Mouse (Mus musculus) limb, embryonic 15.5 days (tissue): Measurements from ENCODE around the gene Casp2. TPM values are rescaled to one million over a fixed set of nuclear protein-coding genes. Genes with fewer than 3 reads are reported as not detected.

Experiments
- ATAC-seq: fragments of 200-750 bp; cut with Nextera tagmentation; 2 replicates; pipeline ENCODE4 v1.8.0; 2017; ENCODE audit warnings: low read depth, moderate TSS enrichment; ENCODE audit not compliant: insufficient number of reproducible peaks, low FRiP score, low TSS enrichment
- H3K27ac ChIP-seq: fragments of 300-500 bp; sonication (generic); 2 replicates; pipeline ENCODE4 v1.5.1; 2015; ENCODE audit warnings: moderate library complexity, mild to moderate bottlenecking, inconsistent platforms
- H3K27me3 ChIP-seq: fragments of 300-500 bp; sonication (generic); 2 replicates; pipeline ENCODE4 v1.6.1; 2015; ENCODE audit warnings: inconsistent platforms
- H3K36me3 ChIP-seq: fragments of 300-500 bp; sonication (generic); 2 replicates; pipeline ENCODE4 v1.6.1; 2015; ENCODE audit warnings: inconsistent platforms
- H3K4me1 ChIP-seq: fragments of 300-500 bp; sonication (generic); 2 replicates; pipeline ENCODE4 v1.6.1; 2015; ENCODE audit warnings: inconsistent platforms
- H3K4me2 ChIP-seq: fragments of 300-500 bp; sonication (generic); 2 replicates; pipeline ENCODE4 v1.6.1; 2015; ENCODE audit warnings: mild to moderate bottlenecking, inconsistent platforms
- H3K4me3 ChIP-seq: fragments of 300-500 bp; sonication (generic); 2 replicates; pipeline ENCODE4 v1.5.1; 2015; ENCODE audit warnings: mild to moderate bottlenecking, inconsistent platforms
- H3K9ac ChIP-seq: fragments of 300-500 bp; sonication (generic); 2 replicates; pipeline ENCODE4 v1.6.1; 2015; ENCODE audit warnings: inconsistent platforms
- H3K9me3 ChIP-seq: fragments of 300-500 bp; sonication (generic); 2 replicates; pipeline ENCODE4 v1.6.1; 2016; ENCODE audit warnings: inconsistent platforms
- WGBS: fragments of 180-500 bp; shearing (Covaris S2); methylation state at CpG from one replicate; pipeline ENCODE4 v1.1.7; 2015; 5-methylcytosine and 5-hydroxymethylcytosine counted together
- polyA plus RNA-seq: library from polyadenylated mRNA; unstranded; fragments of >200 nt; fragmentation: Nextera tagmentation; extraction: Ambion mirVana; gene quantifications from 2 replicates; pipeline ENCODE4 v1.2.1, GENCODE M21; 2015

Gene Casp2
- polyA plus RNA-seq, 1 experiment from 2014 or later = 51.2 TPM

GRCm38 (mm10) chr6:42287562-42287961 lies 22.8 kb downstream of the Casp2 start:
- Histone ChIP-seq H3K36me3 (peaks cover 11% of the 10 kb centered on the region), H3K4me3 (no peak overlapping the region), H3K9ac (no peak overlapping the region), H3K4me2 (no peak overlapping the region), H3K9me3 (no peaks in the 10 kb centered on the region), H3K27ac (no peak overlapping the region), H3K4me1 (no peaks in the 10 kb centered on the region), H3K27me3 (no peaks in the 10 kb centered on the region)
- no peak for ATAC-seq

DNA sequence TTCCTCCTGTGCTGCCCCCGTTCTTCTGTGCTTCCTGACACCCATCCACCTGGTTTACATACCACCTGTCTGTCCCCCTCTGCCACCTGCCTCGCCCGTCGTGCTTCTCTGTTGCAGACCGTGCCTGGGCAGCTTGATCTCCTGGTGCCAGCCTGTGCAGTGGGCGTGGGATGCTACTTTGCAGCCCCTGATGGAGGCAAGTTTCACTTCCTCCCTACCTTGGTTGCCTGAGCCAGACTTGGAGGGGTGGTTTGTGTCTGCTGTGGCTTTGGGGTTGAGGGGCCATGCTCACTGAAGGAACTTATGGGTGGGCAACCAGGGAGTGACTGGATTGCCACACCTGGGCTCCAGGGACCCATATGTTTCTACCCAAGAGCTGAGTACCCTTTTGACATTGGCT lies 28.5 kb downstream of the Casp2 start:
- WGBS = 85% methylated on average over 6 of the region's 6 CpGs
- H3K27ac ChIP-seq = no peak overlapping the region
- no peak overlapping the region for H3K4me3 ChIP-seq
- no peaks in the 10 kb centered on the region for H3K4me1 ChIP-seq
- no peaks in the 10 kb centered on the region for H3K36me3 ChIP-seq
- H3K4me2 ChIP-seq = no peak overlapping the region
- no peak for ATAC-seq
- H3K27me3 ChIP-seq = no peaks in the 10 kb centered on the region
- H3K9ac ChIP-seq = no peak overlapping the region
- no peaks in the 10 kb centered on the region for H3K9me3 ChIP-seq

DNA sequence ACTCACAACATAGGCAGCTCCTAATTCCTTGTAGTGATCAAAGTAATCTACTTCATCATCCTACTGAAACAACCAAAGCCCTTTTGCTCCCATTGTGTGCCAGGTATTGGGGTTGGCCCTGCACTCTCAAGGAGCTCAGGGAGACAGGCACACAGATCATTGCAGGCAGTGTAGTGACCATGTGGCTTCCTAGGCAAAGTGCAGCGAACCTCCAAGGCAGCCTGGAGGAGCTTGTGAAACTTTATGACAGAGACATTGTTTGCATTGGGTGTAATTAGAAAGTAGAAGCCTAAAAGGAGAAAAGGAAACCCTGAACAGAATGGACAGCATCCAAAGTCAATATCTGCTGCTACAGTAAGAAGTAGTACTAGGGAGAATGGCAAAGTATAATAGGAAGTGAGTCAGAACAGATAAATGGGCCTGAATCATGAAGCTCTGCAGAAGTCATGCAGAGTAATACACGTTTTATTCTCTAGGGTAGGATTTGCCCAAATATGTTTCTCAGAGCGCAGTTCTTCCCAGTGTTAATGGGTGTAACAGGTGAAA lies 30.8 kb downstream of the Casp2 start:
- no peak overlapping the region for H3K9ac ChIP-seq
- no peaks in the 10 kb centered on the region for H3K4me1 ChIP-seq
- 56% methylated on average over 3 of the region's 3 CpGs for WGBS
- no peaks in the 10 kb centered on the region for H3K36me3 ChIP-seq
- H3K9me3 ChIP-seq = no peaks in the 10 kb centered on the region
- no peaks in the 10 kb centered on the region for H3K27me3 ChIP-seq
- H3K4me2 ChIP-seq = no peak overlapping the region
- H3K4me3 ChIP-seq = no peak overlapping the region
- no peak overlapping the region for H3K27ac ChIP-seq
- no peak for ATAC-seq

DNA sequence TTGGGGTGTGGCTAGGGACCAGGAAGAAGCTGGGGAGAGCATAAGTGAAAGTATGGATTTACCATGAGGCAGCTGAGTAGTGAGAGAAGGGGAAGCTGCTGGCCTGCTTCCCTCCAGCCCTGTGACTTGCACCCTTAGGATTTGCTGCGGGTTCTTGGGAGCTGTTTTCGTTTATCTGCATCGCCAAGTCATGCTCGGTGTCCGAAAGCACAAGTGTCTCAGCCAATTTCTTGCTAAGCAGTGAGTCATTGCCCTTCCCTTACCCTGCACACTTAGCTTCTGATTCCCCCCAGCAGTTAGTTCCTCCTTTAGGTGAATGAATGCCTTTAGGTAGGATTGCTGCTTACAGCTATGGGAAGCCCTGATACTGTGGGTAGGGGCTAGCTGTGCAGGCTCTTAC lies 34.6 kb downstream of the Casp2 start:
- no peaks in the 10 kb centered on the region for H3K4me1 ChIP-seq
- WGBS = 80% methylated on average over 5 of the region's 5 CpGs

GRCm38 (mm10) chr6:42309816-42310378 lies 45.1 kb downstream of the Casp2 start:
- Histone ChIP-seq H3K36me3 (no peaks in the 10 kb centered on the region), H3K9me3 (no peaks in the 10 kb centered on the region), H3K4me3 (no peak overlapping the region), H3K27ac (no peak overlapping the region), H3K4me1 (no peaks in the 10 kb centered on the region), H3K27me3 (no peaks in the 10 kb centered on the region), H3K9ac (no peak overlapping the region), H3K4me2 (no peak overlapping the region)
- ATAC-seq = no peak
- WGBS = 47% methylated on average over 8 of the region's 8 CpGs

More for the DNA sequence above, 34.6 kb downstream of the Casp2 start:
- H3K36me3 ChIP-seq = no peaks in the 10 kb centered on the region
- no peak overlapping the region for H3K27ac ChIP-seq
- no peak overlapping the region for H3K4me3 ChIP-seq
- H3K9me3 ChIP-seq = no peaks in the 10 kb centered on the region
- H3K27me3 ChIP-seq = no peaks in the 10 kb centered on the region
- ATAC-seq = no peak
- H3K4me2 ChIP-seq = no peak overlapping the region
- H3K9ac ChIP-seq = no peak overlapping the region

GRCm38 (mm10) chr6:42310427-42311053 lies 45.8 kb downstream of the Casp2 start:
- H3K9ac ChIP-seq = no peak overlapping the region
- no peaks in the 10 kb centered on the region for H3K27me3 ChIP-seq
- H3K27ac ChIP-seq = no peak overlapping the region
- H3K4me2 ChIP-seq = no peak overlapping the region
- no peaks in the 10 kb centered on the region for H3K9me3 ChIP-seq
- 79% methylated on average over 2 of the region's 2 CpGs for WGBS
- H3K4me1 ChIP-seq = no peaks in the 10 kb centered on the region
- no peaks in the 10 kb centered on the region for H3K36me3 ChIP-seq
- H3K4me3 ChIP-seq = no peak overlapping the region
- no peak for ATAC-seq

DNA sequence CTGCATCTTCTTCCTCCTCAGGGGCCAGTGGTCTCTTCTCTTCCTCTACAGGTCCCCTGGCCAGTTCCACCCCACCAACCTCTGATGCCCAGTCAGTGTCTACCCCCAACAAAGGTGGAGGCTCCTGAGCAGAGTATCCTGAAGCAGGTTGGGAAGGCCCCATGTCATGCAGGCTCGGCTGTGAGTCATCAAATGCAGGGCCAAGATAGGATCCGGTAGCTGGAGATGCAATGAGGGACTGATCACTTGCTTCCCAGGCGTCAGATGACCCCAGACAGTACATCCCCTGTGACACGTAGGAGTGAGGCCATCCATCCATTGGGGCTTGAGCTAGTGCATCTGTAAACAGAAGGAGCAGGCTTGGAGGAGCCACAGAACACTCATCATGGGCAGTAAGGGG lies 53.5 kb downstream of the Casp2 start:
- Histone ChIP-seq H3K9ac (no peak overlapping the region), H3K27me3 (peaks cover 20% of the 10 kb centered on the region)

DNA sequence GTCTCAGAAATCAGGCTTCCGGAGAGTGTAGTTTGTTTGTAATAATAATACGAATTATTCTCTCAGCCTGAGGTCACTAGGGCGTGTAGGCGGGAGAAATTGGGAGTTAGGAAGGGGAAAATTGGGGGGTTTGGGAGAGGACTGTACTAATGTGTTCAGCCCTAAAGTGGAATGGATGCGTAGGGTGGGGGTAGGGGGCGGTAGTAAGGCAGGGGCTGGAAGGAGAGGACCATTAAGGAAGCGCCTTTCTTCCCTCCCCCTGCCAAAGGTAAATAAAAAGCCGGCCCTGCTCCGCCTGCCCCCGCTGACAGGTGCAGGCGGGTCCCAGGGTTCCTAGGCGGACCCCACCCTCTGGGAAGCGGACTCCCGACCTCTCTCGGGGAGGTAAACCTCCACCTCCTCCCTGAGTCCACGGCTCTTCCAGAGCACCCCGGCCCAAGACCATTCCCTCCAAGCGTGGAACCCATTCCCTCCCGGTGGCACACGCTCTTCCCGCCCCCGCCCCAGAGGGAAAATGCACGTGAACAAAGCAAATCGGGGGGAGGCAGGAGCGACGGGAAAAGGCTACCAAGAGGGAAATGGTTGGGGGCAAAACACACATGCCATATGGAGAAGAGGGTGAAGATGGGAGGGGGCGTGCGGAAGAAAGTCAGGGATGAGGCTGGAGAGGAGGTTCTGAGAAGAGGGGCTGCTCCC lies 58.7 kb downstream of the Casp2 start:
- ATAC-seq = no peak

More for the DNA sequence above, 53.5 kb downstream of the Casp2 start:
- H3K4me3 ChIP-seq = no peak overlapping the region
- no peak for ATAC-seq
- H3K36me3 ChIP-seq = no peaks in the 10 kb centered on the region
- 79% methylated on average over 4 of the region's 4 CpGs for WGBS
- H3K27ac ChIP-seq = no peak overlapping the region
- no peak overlapping the region for H3K4me2 ChIP-seq
- peaks cover 4% of the 10 kb centered on the region; the same call in 1 of the 2 replicates for H3K4me1 ChIP-seq
- H3K9me3 ChIP-seq = no peaks in the 10 kb centered on the region

DNA sequence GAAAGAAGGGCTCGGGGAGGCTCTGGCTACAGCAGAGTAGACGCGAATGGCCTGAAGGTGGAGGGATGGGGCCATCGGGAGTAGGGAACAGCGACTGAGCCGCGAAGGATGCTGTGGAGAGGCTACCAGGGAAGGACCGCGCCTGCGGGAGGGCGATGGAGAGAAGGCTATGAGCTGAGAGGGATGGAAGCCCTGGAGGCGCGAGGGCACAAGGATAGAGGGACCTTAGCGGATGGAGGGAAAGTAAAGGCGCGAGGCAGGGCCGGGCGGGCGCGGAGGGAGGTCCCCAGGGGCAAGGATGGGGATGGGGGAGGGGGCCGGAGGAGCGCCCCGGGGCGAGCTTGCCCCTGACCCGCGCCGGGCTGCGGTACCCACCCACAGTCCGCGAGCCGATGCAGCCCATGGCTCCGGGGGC lies 59.3 kb downstream of the Casp2 start:
- Histone ChIP-seq H3K4me2 (peak overlapping the region; percentile 95), H3K4me1 (peaks cover 20% of the 10 kb centered on the region), H3K9me3 (no peaks in the 10 kb centered on the region), H3K9ac (peak overlapping the region; percentile 41), H3K27me3 (peaks cover 38% of the 10 kb centered on the region), H3K4me3 (peak overlapping the region; percentile 63), H3K27ac (no peak overlapping the region), H3K36me3 (no peaks in the 10 kb centered on the region)
- peak; percentile 8; the same call in 1 of the 2 replicates for ATAC-seq
- 1% methylated on average over 26 of the region's 32 CpGs for WGBS

More for the DNA sequence above, 58.7 kb downstream of the Casp2 start:
- no peaks in the 10 kb centered on the region for H3K36me3 ChIP-seq
- no peak overlapping the region for H3K27ac ChIP-seq
- peak overlapping the region; percentile 95 for H3K4me2 ChIP-seq
- H3K27me3 ChIP-seq = peaks cover 38% of the 10 kb centered on the region
- peaks cover 20% of the 10 kb centered on the region for H3K4me1 ChIP-seq
- no peaks in the 10 kb centered on the region for H3K9me3 ChIP-seq
- H3K4me3 ChIP-seq = peak overlapping the region; percentile 63
- peak overlapping the region; percentile 41; the same call in 1 of the 2 replicates for H3K9ac ChIP-seq
- 3% methylated on average over 28 of the region's 28 CpGs for WGBS

GRCm38 (mm10) chr6:42324482-42325267 lies 59.9 kb downstream of the Casp2 start, which contains the start of gene Fam131b:
Fam131b (minus strand) TSS chr6:42324643.
- peaks cover 20% of the 10 kb centered on the region for H3K4me1 ChIP-seq
- H3K4me2 ChIP-seq = peak within 1 kb of the TSS; percentile 95
- H3K36me3 ChIP-seq = no peaks in the 10 kb centered on the region
- 0 out of 2 replicates have a peak, but pooled peaks have one; percentile 53 for ATAC-seq
- H3K9ac ChIP-seq = peak within 1 kb of the TSS; percentile 41
- no peak within 1 kb of the TSS for H3K27ac ChIP-seq
- no peaks in the 10 kb centered on the region for H3K9me3 ChIP-seq
- H3K27me3 ChIP-seq = peaks cover 38% of the 10 kb centered on the region
- peak within 1 kb of the TSS; percentile 63 for H3K4me3 ChIP-seq
- 1% methylated on average over 50 of the region's 68 CpGs for WGBS

- Histone ChIP-seq H3K36me3 (no peaks in the 10 kb centered on the region), H3K27me3 (peaks cover 38% of the 10 kb centered on the region), H3K27ac (no peak overlapping the region), H3K4me2 (peak overlapping the region; percentile 95), H3K4me1 (peaks cover 20% of the 10 kb centered on the region), H3K9me3 (no peaks in the 10 kb centered on the region), H3K4me3 (peak overlapping the region; percentile 63), H3K9ac (no peak overlapping the region)
- ATAC-seq = no peak
- WGBS = 3% methylated on average over 7 of the region's 7 CpGs
Measured at GRCm38 (mm10) chr6:42325268-42325609, 60.5 kb downstream of the Casp2 start.
